Mouse (Mus musculus): Measurements from ENCODE around the gene Ptcd2.
"Not testable (repeated sequence)": the region's sequence is repeated elsewhere in the genome, so short reads cannot be mapped to it uniquely, and the experiment has no call there.

Gene Ptcd2

DNA sequence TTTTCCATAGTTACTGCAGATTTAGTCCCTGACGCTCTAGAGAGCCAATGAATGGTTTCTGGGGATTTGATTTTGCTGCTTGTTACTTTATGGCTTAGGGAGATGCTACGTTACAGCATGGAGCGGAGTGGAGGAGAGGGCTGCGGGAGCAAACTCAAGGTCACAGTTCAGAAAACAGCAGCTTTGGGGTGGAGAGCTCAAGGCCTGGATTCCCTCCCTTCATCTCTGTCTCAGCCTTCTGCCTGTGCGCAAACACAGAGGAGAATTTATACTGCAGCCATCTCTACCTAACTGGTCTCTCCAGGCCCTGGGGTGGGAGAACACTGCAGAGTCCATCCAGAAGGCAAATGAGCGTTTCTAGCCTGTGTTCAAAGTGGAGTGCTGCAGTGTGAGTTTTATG lies 10.6 kb upstream of the Ptcd2 start:
- DNase-seq = no peak

DNA sequence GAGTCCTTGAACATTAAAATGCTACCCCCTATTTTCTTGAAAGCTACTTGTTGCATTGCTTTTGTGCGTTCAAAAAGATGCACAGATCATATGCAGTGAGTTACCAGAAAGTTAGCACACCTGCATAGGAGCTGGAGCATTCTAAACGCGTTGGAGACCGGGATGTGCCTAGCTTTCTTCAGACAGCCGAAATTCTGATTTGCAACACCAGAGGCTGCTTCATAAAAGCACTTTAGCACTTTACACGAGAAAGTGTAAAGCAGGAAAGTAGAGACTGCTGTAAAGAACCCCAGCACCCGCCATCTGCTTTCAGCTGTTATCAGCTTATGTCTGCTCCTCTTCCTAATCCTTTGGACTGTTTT lies 9.0 kb upstream of the Ptcd2 start:
- no peak for DNase-seq

DNA sequence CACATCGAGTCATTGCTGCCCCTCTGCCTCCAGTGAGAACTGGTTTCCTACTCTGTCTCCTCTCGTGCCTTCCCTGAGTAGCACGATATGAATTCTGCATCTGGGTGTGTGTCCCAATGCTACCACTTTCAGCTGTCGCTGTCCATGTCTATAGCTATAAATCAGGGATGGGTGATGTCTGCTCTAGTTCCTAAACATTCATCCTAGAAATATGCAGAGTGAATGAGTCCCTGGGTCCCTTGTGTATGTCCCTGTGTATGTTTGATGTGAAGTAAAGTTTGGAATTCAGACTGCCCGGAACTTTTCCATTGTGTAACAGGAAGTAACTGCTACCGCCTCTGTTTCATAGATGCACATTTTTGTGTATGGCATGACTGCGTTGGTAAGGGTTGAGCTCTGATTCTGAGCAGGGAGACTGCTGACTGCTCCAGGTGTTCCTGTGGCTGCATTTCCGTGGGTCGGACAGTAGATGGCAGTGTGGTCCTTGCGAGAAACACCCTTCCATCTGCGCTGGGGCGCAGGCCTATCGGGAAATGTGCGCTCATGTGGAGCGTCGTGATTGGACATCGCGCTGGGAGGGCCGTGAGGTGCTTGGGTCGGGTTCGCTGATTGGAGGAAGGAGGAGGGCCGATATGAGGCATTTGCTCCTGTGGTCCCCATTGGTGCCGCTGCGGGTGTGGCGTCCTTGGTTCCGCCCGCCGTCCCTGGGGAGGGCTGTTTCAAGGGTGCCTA lies 8.4 kb upstream of the Ptcd2 start:
- peak; percentile 98 for DNase-seq

DNA sequence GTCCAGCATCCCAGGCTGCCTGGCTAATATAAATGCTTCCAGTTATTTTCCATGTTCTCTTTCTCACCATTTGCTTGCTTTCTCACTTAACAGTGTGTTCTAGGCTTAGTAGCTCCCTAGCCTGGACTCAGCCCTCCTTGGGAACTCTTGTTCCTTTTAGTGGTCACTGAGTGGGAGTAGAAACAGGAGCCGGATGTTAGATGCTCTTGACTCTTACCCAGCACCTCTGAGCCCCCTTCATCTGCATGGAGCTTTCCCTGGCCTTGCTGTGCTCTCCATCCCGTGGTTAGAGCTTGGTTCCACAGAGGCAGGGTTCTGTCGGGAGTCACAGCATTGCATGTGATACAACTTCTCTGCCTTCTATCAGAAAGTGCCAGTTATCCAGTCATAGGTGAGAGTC lies 7.1 kb upstream of the Ptcd2 start:
- no peak for DNase-seq

DNA sequence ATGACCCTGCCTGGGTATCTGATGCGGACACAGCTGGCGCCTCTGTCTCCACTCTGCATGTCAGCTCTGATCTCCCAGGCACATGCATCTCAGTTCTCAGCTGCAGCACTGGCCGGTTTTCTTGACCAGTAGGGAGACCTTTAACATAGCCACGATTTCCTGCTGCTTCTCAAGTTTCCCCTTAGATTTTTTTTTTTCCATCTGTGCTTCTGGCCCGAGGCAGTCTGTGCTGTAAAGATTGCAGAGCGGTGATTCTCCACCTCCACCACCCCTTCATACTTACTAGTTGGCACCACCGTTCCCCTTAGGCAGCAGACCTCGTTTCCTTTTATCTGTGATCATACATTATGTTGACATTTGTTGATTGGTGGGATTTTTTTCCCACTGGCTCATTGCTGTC lies 6.7 kb upstream of the Ptcd2 start:
- no peak for DNase-seq

DNA sequence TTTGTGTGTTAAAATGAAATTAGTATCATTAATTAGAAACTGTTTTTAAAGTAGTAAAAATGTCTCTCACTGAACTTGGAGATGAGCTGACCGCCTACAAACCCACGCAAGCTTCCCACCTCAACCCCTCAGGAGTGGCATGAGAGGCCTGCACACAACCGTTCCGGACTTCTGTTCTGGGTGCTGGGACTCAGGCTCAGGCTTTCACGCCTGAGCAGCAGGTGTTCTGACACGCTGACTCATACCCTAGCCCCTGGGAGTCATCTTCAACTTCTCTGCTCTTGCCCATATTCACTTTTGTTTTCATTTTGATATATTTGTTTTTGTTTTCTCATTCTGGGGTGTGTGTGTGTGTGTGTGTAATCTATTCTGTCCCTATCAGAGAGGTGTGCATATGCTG lies 5.5 kb upstream of the Ptcd2 start:
- no peak for DNase-seq

DNA sequence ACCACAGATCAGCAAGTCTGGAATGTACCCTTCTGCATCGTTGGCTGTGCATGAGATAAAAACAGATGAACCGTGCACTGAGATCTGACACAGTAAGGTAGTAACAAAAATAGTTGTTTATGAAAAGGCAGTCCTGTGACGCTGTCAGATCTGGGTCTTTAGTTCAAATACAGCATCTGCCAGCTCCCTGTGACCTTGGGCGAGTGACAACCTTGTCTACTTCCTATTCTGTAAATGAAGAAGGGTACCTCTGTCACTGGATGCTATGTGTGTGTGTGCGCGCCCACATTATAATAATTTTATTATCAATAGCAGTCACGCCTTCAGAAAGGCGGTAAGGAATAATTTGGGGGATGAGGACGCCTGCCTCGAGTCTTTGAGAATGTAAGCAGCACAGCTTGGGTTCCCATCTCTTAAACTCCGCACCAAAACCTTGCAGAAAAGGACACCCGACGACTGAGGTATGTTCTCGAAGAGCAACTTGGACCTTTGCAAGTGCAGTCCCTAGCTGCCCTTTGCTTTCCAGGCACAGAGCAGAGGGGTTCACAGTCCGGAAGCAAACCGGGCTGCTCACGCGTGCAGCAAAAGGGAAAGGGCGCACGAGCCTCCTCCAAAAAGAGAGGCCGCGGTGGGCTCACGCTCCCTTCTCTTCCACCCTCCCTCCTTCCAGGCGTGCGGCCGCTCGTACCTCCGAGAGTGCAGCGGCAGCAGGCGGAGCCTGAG lies 468 bp downstream of the Ptcd2 start:
- no peak for DNase-seq

DNA sequence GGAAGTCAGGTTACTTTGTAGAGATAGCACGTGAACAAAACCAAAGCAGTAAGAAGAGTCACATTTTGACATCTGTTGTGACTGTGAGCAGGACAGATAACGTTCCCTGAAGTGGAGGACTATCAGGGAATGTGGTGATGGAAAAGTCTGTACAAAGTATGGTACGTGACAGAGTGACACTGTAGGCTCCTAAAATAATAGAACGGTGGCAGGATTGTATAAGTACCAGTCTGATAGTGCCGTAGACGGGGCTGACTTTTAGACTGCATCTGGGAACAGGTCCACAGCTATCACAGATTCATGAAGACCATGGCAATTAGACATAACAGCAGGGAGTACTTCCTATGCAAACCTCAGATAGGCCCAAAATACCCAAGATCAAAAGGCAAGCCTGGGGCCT lies 3.0 kb downstream of the Ptcd2 start:
- DNase-seq = no peak

DNA sequence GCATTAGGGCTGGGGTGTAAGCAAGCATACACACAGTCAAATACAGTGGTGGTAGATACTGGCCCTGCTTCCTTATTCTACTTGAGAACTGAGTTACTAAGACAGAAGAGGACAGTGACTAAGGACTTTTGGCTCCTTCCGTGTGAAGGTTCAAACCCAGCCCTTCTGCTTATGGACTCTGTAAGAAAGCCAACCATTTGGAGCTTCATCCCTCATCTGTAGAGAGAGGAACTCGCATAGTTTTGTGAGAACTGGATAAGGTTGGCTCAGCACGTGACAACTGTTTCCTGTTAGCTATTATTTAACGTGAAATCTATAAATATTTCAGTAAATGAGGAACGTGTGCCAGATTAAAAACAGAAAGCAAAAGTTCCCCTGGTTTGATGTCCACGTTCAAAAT lies 7.0 kb downstream of the Ptcd2 start:
- DNase-seq = no peak

DNA sequence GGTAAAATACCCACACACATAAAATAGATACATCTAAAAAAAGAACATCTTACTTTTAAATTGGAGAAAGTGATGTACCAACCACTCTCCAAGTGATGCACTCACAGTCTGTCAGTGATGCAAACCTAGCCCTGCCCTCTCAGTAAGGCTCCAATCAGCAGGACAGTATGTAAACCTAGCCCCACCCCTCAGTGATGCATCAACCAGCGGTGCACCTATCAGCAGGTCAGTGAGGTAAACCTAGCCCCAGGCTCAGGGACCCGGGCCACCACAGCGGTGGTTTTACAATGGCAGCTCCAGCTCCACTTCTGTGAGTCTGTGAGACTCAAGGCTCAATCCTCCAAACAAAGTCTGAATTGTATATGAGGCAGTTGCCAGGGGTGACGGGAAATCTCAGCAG lies 13.2 kb downstream of the Ptcd2 start:
- no peak for DNase-seq

DNA sequence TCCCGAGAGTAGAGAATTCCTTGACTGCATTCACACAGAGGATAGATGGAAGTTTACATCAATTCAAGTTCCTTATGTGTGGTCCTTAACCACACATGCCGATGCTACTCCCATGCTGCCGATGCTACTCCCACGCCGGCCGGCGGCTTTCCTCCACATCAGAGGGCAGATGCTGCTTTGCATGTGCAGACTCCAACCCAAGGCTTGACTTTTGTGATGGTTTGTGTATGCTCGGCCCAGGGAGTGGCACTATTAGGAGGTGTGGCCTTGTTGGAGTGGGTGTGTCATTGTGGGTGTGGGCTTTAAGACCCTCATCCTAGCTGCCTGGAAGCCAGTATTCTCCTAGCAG lies 20.2 kb downstream of the Ptcd2 start:
- not testable (repeated sequence) for DNase-seq

DNA sequence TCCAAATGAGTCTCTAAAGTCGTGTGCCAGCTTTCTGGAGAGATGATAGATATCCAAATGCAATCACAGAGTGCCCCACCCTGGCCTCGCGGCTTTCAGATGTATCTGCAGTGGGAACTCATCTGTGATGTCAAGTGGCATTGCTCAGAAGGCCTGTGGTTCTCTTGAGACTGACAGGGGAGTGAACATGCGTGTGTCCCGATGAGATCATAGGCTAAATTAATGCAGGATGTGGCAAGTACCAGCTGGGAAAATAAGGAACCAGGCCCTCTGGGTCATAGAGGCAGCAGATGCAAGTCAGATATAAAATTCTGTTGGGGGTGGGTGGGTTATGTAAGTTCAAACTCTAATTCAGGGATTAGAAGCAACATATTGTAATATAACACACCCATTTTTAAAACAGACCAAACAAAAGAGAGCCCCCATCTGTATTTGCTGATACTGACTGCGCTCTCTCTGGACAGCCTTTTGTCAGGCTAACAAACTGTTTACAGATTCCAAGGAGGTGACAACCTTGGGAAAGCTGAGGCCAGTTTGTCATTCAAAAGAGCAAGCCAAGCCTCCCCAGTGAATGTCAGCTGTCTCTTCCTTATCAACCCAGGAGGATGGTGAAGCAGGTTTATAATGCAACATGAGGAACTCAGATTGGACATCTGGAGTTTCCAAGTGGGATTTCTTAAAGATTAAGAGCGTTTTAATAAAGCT lies 20.7 kb downstream of the Ptcd2 start:
- no peak for DNase-seq

DNA sequence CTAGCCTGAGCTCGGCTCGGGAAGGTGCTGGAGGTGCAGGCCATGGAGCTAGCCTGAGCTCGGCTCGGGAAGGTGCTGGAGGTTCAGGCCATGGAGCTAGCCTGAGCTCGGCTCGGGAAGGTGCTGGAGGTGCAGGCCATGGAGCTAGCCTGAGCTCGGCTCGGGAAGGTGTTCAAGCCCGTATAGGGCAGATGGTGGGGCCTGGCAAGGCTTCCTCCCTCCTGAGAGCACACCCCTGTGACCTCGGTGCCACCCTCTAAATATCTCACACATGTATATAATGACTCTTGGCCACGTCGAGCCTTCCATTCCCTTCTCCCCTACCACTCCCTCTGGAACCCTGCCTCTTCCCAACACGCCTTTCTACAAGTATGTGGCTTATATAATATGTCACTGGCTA lies 21.6 kb downstream of the Ptcd2 start:
- not testable (repeated sequence) for DNase-seq

DNA sequence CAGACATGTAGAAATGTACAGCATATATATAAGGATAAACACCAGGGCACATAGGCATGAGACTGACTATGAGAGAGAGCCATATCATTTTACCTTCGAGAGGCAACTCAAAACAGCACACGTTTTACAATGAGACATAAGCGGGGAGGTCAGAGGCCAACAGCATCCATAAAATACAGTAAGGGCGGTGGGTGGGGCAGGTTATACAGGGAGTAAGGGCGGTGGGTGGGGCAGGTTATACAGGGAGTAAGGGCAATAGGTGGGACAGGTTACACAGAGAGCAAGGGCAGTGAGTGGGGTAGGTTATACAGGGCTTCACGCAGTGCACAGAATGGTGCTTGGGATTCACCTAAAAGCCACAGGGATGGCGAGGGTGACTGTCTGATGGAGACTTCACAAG lies 24.1 kb downstream of the Ptcd2 start:
- DNase-seq = no peak

DNA sequence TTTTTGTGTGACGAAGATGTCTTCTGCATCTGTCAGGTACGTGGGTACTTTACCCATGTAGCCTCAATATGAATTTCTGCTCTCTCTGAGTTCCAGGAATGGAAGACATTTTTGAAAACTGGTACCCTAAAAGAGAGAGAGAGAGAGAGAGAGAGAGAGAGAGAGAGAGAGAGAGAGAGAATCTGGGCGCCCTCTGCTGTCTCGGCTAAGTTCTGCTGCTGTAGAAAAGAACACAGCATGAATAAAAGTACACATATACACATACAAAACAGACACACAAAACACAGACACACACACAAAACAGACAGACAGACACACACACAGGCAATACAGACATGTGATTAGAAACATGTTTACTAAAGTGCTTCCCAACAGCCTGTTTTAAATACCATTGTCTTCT lies 27.4 kb downstream of the Ptcd2 start:
- peak; percentile 43 for DNase-seq

DNA sequence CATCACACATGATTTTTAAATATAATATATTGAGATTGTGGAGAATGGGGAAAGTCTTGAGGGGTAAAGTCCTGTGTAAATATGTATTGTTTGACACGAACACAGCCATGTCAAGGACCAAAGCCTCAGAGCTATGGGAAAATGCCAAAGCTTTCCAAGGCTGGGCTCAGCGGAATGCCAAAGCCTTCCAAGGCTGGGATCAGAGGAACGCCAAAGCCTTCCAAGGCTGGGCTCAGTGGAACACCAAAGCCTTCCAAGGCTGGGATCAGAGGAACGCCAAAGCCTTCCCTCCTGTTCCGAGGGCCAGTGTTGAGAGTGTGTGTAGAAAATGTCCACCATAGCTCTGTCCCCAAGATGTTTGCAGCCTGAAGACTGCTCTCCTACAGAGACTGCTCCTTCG lies 28.1 kb downstream of the Ptcd2 start:
- no peak for DNase-seq

DNA sequence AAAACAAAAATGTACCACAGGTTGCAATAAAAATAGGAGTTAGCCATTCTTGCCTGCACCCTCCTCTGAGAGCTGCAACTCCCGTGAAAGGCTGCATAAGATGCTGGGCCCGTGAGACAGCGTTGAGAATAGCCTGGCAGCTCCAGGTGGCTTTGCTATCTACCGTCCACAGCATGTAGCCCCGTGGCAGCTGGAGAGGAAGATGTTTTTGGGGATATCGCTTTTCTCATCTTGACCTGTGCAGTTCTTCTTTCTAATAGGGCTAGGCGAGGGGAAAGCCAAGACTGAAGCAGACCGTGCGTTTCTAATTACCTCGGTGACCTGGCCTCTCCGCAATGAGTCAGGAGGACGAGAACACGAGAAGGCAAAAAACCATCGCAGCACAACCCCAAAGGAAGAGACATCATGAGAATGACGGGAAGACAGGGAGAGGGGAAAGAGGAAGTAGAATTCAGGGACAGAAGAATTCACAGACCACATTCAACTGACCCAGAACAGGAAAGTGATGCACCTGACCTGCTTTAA lies 29.8 kb downstream of the Ptcd2 start:
- no peak for DNase-seq

DNA sequence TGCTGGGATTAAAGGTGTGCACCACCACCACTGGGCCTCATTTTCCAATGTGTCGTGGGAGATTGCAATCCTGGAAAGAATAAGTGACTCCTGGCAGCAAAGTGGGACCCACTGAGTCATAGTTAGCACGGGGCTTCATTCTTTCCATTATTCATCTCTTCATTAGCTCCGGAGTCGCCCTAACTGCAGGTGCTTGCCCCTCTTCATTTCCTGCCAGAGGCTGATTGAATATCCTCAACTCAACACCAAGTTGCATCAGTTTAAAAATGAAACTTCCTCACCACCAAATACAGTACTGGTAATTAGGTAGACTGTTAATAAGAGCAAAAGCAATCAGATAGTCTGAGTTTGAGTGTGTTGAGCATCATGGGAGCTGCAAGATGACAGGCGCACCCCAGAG lies 30.4 kb downstream of the Ptcd2 start:
- DNase-seq = no peak

DNA sequence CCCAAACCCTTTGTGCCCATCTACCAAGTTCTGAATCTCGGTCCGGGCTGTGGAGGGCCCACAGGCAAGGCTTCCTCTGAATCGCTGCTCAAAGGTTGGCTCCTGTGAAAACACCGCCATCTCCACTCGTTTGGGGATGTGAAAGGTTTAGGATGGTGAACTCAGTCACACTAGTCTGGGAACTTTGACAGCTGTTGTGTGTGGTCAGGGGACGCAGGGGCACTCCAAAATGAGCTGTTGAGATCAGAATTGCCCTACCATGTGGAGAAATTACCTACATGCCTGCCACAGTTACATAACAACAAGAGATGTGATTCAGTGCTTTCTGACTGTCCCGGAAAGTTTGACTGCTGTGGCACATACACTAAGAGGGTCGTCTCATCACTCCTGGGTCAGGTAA lies 36.1 kb downstream of the Ptcd2 start:
- no peak for DNase-seq

DNA sequence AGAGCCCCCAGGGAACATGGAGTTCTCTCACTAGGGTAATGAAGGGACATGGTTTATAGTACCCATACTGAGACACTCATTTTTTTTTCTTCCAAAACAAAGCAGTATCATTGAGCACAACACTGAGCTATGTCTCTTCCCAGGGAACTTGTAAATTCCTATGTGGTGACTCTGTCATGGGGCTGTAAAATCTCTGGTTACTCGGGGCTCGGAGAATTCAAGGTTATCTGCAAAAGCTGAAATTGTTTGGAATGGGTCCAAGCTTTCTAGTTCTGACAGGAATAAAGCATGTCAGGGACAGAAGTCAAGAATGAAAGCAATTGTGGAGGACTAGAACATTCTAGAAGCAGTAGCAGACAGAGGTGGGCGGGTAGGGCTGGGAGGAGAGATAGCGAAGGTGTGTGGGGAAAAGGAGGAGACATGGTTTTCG lies 36.6 kb downstream of the Ptcd2 start:
- no peak for DNase-seq

DNA sequence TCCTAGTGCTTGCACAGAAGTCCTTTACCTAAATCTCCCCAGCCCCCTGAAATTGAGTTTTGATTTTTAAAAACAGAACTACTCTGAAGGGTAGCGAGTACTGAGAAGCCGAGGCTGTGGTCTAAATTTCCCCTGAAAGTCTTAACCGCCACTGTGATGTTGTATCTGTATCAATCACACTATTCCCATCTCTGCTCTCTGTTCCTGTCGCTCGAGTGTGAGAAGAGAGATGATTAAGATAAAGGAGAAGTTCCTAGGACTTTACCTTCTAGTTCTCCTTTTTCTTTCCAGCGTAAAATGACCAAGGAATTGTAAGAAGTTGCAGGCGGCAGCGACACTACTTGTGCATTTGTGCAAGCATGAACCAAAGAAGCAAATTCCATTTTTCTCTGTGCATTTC lies 38.3 kb downstream of the Ptcd2 start:
- DNase-seq = no peak

DNA sequence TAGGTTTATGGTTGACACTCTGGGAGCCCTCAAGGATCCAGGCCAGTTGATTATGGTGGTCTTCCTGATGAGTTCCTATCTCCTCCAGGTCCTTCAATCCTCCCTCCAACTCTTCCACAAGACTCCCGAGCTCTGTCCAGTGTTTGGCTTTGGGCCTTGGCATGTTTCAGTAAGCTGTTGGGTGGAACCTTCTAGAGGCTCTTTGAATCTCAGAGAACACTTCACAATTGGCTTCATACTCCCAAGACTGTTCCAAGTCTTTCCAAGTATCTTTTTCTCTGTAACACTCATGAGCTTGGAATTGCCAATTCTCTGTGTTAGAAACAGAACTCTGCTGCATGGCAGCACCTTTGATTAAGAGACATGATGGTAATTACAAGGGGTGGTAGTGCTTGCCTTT lies 39.3 kb downstream of the Ptcd2 start:
- no peak for DNase-seq

DNA sequence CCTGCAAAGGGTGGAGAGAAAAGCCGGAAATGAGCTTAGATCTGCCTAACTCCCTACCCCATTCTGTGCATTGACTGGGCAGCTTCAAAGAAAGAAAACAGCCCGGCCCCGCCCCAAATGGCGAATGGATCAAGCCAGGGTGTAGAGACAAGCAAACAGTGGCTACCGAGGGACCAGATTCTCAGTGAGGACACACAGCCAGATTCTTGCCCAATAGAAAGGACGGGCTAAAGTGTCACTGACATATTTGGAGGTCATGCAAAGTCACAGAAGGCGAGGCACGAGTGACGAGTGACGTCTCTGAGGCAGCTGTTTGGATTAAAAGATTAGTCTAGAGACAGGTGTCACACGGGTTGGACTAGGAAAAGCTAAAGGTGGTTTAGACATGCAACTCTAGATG lies 40.1 kb downstream of the Ptcd2 start:
- DNase-seq = no peak

DNA sequence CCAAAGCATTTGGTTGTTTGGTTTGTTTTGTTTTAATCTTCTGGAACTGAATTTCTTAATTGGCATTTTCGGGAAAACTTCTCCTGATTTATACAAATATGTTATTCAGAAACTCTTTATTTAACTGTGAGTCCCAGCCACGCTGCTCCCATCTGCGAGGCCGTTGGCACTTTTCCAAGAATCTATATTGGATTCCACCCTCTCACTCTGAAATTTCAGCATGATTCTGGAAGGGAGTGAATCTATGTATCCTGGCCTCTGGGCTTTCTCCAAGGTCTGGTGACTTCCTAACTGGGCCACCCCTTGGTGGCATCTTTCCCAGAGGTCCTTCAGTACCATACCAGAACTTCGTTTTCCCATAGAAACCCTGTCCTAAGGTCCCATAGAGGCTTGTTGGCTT lies 40.7 kb downstream of the Ptcd2 start:
- DNase-seq = peak; percentile 70
